Mouse (Mus musculus) limb, embryonic 10.5 days (tissue): ENCODE measurements around the gene Cysrt1. TPM values are rescaled to one million over a fixed set of nuclear protein-coding genes. Genes with fewer than 3 reads are reported as not detected.

Experiments used
- DNase-seq: peaks from one replicate; pipeline ENCODE4 v3.0.0-alpha.2; 2017; ENCODE audit warnings: low spot score
- H3K27ac ChIP-seq: fragments of 300-500 bp; sonication (generic); 2 replicates; pipeline ENCODE4 v1.5.1; 2016; ENCODE audit warnings: mild to moderate bottlenecking
- H3K27me3 ChIP-seq: fragments of 300-500 bp; sonication (generic); 2 replicates; pipeline ENCODE4 v1.6.1; 2016; ENCODE audit warnings: low read depth, mild to moderate bottlenecking; ENCODE audit not compliant: poor library complexity, severe bottlenecking
- H3K36me3 ChIP-seq: fragments of 300-500 bp; sonication (generic); 2 replicates; pipeline ENCODE4 v1.6.1; 2016; ENCODE audit warnings: mild to moderate bottlenecking, moderate library complexity
- H3K4me1 ChIP-seq: fragments of 300-500 bp; sonication (generic); 2 replicates; pipeline ENCODE4 v1.6.1; 2016
- H3K4me3 ChIP-seq: fragments of 300-500 bp; sonication (generic); 2 replicates; pipeline ENCODE4 v1.5.1; 2016; ENCODE audit warnings: mild to moderate bottlenecking, moderate library complexity
- H3K9me3 ChIP-seq: fragments of 300-500 bp; sonication (generic); replicated peaks from 2 replicates; pipeline ENCODE4 v1.6.1; 2016; ENCODE audit warnings: mild to moderate bottlenecking
- WGBS: fragments of 180-500 bp; shearing (Covaris S2); methylation state at CpG from one replicate; pipeline ENCODE4 v1.1.7; 2016; 5-methylcytosine and 5-hydroxymethylcytosine counted together
- polyA plus RNA-seq: library from polyadenylated mRNA; unstranded; fragments of >200 nt; fragmentation: Nextera tagmentation; extraction: Ambion mirVana; gene quantifications from 2 replicates; pipeline ENCODE4 v1.2.1, GENCODE M21; 2016

The Cysrt1 gene
- polyA plus RNA-seq, 1 experiment from 2014 or later: not detected

- H3K27ac ChIP-seq: peak overlapping the region; percentile 87
- 39% methylated on average over 16 of the region's 16 CpGs for WGBS
- no peaks in the 10 kb centered on the region for H3K27me3 ChIP-seq
- peak; percentile 32 for DNase-seq
- no peaks in the 10 kb centered on the region for H3K9me3 ChIP-seq
- H3K4me1 ChIP-seq: peaks cover 26% of the 10 kb centered on the region
- peaks cover 84% of the 10 kb centered on the region for H3K36me3 ChIP-seq
- H3K4me3 ChIP-seq: peak overlapping the region; percentile 94
Observed at GRCm38 (mm10) chr2:25273010-25273409, 30.8 kb upstream of the Cysrt1 start.

- peaks cover 80% of the 10 kb centered on the region for H3K36me3 ChIP-seq
- no peaks in the 10 kb centered on the region for H3K9me3 ChIP-seq
- no peak for DNase-seq
- under 1% methylated on average over 29 of the region's 29 CpGs for WGBS
- H3K4me3 ChIP-seq: peak overlapping the region; percentile 94
- H3K27me3 ChIP-seq: no peaks in the 10 kb centered on the region
- peaks cover 26% of the 10 kb centered on the region for H3K4me1 ChIP-seq
- peak overlapping the region; percentile 87 for H3K27ac ChIP-seq
Observed at GRCm38 (mm10) chr2:25272515-25272914, 30.3 kb upstream of the Cysrt1 start.

- under 1% methylated on average over 55 of the region's 55 CpGs for WGBS
- H3K9me3 ChIP-seq: no peaks in the 10 kb centered on the region
- H3K27ac ChIP-seq: peak within 1 kb of the TSS; percentile 87
- peaks cover 75% of the 10 kb centered on the region for H3K36me3 ChIP-seq
- H3K27me3 ChIP-seq: no peaks in the 10 kb centered on the region
- peak within 1 kb of the TSS; percentile 94 for H3K4me3 ChIP-seq
- peaks cover 26% of the 10 kb centered on the region for H3K4me1 ChIP-seq
- peak; percentile 100 for DNase-seq
Observed at GRCm38 (mm10) chr2:25271827-25272511, 29.7 kb upstream of the Cysrt1 start, which contains the start of the genes Ssna1 and Anapc2. TSS of gene Ssna1 (minus strand) at chr2:25272438. TSS of gene Anapc2 (plus strand) at chr2:25272478.

DNA sequence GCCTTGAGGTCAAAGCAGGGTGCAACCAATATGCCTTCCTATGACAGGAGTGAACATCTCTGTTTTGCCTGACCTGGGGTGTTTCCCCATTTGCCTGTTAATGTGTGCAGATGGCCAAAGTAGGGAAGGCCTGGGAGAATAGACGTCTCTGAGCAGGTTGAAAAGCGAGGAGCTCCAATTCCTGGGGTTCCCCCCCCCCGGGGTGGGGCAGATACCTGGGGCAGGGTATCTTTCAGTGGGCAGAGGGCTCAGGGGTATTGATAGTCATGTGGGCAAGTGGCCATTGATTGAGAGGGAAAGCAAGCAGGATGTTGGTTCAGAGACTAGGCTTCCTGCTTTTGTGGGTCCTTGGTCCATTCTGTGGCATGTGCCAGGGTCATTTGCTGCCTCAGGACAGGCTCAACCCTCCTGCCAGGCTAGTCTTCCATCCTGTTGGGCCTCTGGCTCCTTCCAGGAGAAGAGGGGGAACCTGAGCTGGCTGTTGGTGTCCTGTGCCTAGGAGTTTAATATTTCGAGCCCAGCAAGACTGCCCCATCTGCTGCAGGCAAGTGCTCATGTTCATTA is 25.6 kb upstream of the Cysrt1 start:
- Histone ChIP-seq H3K27me3 (peaks cover 29% of the 10 kb centered on the region), H3K4me1 (peaks cover 48% of the 10 kb centered on the region), H3K4me3 (no peak overlapping the region), H3K27ac (no peak overlapping the region), H3K36me3 (peaks cover 34% of the 10 kb centered on the region), H3K9me3 (no peaks in the 10 kb centered on the region)
- DNase-seq: no peak
- 73% methylated on average over 4 of the region's 4 CpGs for WGBS

DNA sequence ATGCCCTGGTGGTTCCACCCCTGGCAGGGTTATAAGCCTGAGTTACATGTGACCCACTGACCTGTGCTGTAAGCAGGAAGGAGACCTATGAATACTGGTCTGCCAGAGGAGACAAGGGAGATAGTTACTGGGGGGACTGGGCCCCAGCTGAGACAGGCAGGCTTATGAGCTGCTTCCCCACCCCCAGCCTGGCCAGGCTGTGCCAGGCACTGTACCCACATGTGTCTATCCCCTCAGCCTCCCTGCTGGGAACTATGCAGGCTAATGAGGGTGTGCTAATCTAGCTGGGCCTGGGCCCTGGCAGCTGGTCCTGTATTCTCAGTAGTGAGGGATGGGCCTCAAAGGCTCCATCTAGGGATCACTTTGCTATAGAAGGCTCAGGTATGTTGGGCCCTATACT is 25.0 kb upstream of the Cysrt1 start:
- Histone ChIP-seq H3K9me3 (no peaks in the 10 kb centered on the region), H3K36me3 (peaks cover 34% of the 10 kb centered on the region), H3K27ac (no peak overlapping the region), H3K4me1 (peaks cover 48% of the 10 kb centered on the region), H3K27me3 (peaks cover 29% of the 10 kb centered on the region), H3K4me3 (no peak overlapping the region)
- DNase-seq: no peak

DNA sequence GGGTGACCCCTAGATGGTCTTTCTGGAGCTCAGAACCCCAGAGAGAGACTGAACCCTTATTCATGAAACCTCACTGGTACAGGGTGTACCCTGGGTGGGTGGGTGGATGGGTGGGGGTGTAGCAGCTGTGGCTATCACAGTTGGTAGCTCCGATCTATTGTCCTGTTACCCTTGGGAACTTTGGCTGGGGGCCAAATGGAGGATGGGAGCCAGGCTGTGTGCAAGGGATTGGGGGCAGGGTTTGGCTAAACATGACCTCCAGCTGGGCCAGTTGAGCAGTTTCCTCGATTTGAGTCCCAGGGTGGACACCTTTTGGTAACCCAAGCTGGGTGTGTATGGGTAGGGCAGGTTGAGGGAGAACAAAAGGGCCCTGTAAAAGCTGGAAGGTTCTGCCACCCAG is 24.5 kb upstream of the Cysrt1 start:
- H3K27ac ChIP-seq: no peak overlapping the region
- peaks cover 34% of the 10 kb centered on the region for H3K36me3 ChIP-seq
- 62% methylated on average over 2 of the region's 2 CpGs for WGBS
- H3K27me3 ChIP-seq: peaks cover 29% of the 10 kb centered on the region
- no peaks in the 10 kb centered on the region for H3K9me3 ChIP-seq
- H3K4me3 ChIP-seq: no peak overlapping the region
- peaks cover 52% of the 10 kb centered on the region for H3K4me1 ChIP-seq
- DNase-seq: no peak

DNA sequence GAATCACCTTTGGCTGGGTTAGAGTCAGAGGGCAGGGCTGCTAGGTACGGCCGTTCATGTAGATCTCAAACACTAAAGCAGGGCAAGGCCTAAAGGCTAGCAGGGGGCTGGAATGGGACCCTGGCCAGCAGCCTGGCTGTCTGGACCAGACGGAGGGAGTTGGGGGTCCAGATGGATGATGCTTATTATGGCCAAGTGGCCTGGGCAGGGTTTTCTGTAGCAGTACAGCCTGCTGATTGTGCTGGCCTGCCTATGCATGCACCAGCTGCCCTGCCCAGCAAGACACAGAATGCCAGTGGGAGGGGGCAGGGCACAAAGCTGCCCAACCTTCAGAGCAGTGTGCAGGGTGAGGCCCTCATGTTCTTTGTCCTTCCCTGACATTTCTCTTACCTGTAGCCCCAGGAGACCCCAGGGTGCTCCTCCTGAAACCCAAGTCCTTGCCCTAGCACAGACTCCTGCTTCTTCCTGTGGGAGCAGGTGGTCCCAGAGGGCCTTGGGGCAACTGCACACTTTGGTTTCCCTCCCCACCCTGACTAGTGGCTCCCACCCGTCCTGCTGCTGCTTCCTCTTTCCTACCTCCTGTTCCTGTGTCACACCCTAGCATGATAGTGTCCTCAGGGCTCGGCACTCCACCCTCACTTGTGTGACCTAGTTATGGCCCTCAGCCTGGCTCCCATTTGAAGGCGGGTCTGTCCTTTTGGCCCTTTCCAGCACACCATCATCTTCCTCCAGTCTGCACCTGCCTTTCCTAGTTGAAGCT is 23.8 kb upstream of the Cysrt1 start:
- H3K27ac ChIP-seq: no peak overlapping the region
- H3K9me3 ChIP-seq: no peaks in the 10 kb centered on the region
- WGBS: 67% methylated on average over 6 of the region's 6 CpGs
- H3K36me3 ChIP-seq: peaks cover 32% of the 10 kb centered on the region
- DNase-seq: no peak
- H3K27me3 ChIP-seq: peaks cover 29% of the 10 kb centered on the region
- no peak overlapping the region for H3K4me3 ChIP-seq
- H3K4me1 ChIP-seq: peaks cover 46% of the 10 kb centered on the region

DNA sequence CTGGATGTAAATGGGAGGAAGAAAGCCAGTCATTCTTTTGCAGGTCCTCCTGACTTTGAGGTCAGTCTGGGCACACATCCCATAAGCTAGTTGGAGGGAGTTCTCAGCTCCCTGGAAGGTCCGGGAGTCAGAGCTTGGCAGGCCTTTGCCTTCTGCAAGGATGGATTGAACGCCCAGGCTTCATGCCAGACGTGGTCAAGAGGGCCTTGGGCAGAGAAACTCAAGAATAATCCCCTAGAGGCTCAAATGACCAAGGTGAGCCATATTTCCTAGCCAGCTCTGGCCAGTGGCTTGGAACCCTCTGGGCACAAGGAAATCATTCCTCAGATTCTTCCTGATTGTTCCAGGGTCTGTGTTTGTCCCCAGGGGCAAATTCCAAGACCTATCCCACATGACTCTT is 22.6 kb upstream of the Cysrt1 start:
- Histone ChIP-seq H3K27ac (no peak overlapping the region), H3K4me1 (peaks cover 41% of the 10 kb centered on the region), H3K9me3 (no peaks in the 10 kb centered on the region), H3K36me3 (peaks cover 19% of the 10 kb centered on the region), H3K27me3 (peaks cover 29% of the 10 kb centered on the region), H3K4me3 (no peak overlapping the region)
- DNase-seq: no peak
- WGBS: 78% methylated on average over 3 of the region's 3 CpGs

GRCm38 (mm10) chr2:25264286-25264660 is 22.0 kb upstream of the Cysrt1 start:
- no peak for DNase-seq
- Histone ChIP-seq H3K4me3 (peak overlapping the region; percentile 85), H3K27ac (no peak overlapping the region), H3K36me3 (peaks cover 14% of the 10 kb centered on the region), H3K9me3 (no peaks in the 10 kb centered on the region), H3K4me1 (peaks cover 41% of the 10 kb centered on the region), H3K27me3 (peaks cover 29% of the 10 kb centered on the region)
- 69% methylated on average over 5 of the region's 5 CpGs for WGBS

- Histone ChIP-seq H3K36me3 (peaks cover 8% of the 10 kb centered on the region), H3K9me3 (no peaks in the 10 kb centered on the region), H3K27ac (no peak overlapping the region; the same call in 1 of the 2 replicates), H3K4me1 (peaks cover 41% of the 10 kb centered on the region), H3K4me3 (peak overlapping the region; percentile 85), H3K27me3 (peaks cover 29% of the 10 kb centered on the region)
- DNase-seq: no peak
- WGBS: 21% methylated on average over 12 of the region's 12 CpGs
Observed at GRCm38 (mm10) chr2:25263623-25264285, 21.5 kb upstream of the Cysrt1 start.

GRCm38 (mm10) chr2:25262795-25263622 is 20.8 kb upstream of the Cysrt1 start:
- no peaks in the 10 kb centered on the region for H3K9me3 ChIP-seq
- H3K27ac ChIP-seq: peak overlapping the region; percentile 80
- H3K36me3 ChIP-seq: peaks cover 1% of the 10 kb centered on the region
- peaks cover 29% of the 10 kb centered on the region for H3K27me3 ChIP-seq
- H3K4me1 ChIP-seq: peaks cover 41% of the 10 kb centered on the region
- H3K4me3 ChIP-seq: peak overlapping the region; percentile 85
- DNase-seq: peak; percentile 58
- WGBS: under 1% methylated on average over 82 of the region's 82 CpGs

DNA sequence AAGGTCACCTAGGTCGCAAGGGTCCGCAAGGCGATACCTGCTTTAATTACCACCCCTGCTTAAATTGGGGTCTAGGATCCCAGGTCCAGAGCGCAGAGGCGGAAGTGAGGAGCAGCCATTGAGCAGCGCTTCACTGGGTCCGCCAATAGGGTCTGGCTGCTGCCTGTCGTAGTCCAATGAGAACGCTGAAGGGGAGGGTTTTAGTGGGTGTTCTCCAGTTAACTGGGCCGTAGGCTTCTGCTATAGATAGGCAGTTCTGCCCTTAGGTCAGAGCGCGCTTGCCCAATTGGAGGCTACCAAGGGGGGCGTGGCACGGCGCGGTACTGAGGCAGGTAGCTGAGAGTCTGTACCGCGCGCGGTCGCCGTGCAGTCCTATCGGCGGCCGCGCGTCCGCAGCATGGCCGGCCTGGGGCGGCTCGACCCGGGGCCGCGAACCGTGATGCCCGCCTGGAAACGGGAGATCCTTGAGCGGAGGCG is 20.1 kb upstream of the Cysrt1 start, which contains the start of gene Tprn:
Tprn (plus strand) TSS at position 328 of the 477 bp plus-strand sequence.
- H3K4me1 ChIP-seq: peaks cover 41% of the 10 kb centered on the region
- H3K4me3 ChIP-seq: peak within 1 kb of the TSS; percentile 85
- H3K27ac ChIP-seq: peak within 1 kb of the TSS; percentile 80
- peaks cover 29% of the 10 kb centered on the region for H3K27me3 ChIP-seq
- no peaks in the 10 kb centered on the region for H3K36me3 ChIP-seq
- peak; percentile 90 for DNase-seq
- under 1% methylated on average over 39 of the region's 39 CpGs for WGBS
- no peaks in the 10 kb centered on the region for H3K9me3 ChIP-seq
